Mouse (Mus musculus): ENCODE results near the gene Iqgap3.

- TF ChIP-seq CTCF (IDR thresholded peaks at IDR 0.05; ENCODE audit: borderline replicate concordance, insufficient read depth, low read depth, low read length) (no peak), POLR2A (IDR thresholded peaks at IDR 0.05; ENCODE audit: borderline replicate concordance, insufficient read depth, low read length) (no peak)
Measured at GRCm38 (mm10) chr3:88033506-88033905, 48.3 kb upstream of the Iqgap3 start.

All from cerebellum, adult 2 months (tissue).